Mouse (Mus musculus): ENCODE measurements at regions not wholly inside any gene's neighbourhood (a gene's known extent, or its start where the extent isn't known, plus 50 kb on each side); places are given as distances from the start of the nearest gene placed in this dataset.

GRCm38 (mm10) chr13:26518425-26518824 is 251.5 kb downstream of the Hdgfl1 start:
- H3K4me3 ChIP-seq (ENCODE audit: low read depth, low read length), result no peak overlapping the region

GRCm38 (mm10) chr13:26517646-26518045 is 252.3 kb downstream of the Hdgfl1 start:
- Histone ChIP-seq H3K36me3 (ENCODE audit: insufficient read depth, low read length) (no peaks in the 10 kb centered on the region), H3K27ac (ENCODE audit: low read depth, low read length) (no peak overlapping the region), H3K9me3 (ENCODE audit: low read length) (no peaks in the 10 kb centered on the region), H3K4me3 (ENCODE audit: low read depth, low read length) (no peak overlapping the region), H3K4me1 (ENCODE audit: insufficient read depth, low read length) (0 out of 2 replicates have a peak, but pooled peaks cover 2% of the 10 kb centered on the region), H3K9ac (replicated peaks; ENCODE audit: low read length, poor library complexity, severe bottlenecking) (no peak overlapping the region), H3K27me3 (ENCODE audit: insufficient read depth, low read length) (no peaks in the 10 kb centered on the region), H3K4me2 (ENCODE audit: low read depth, low read length, poor library complexity, severe bottlenecking) (no peak overlapping the region)
- no peak for TF ChIP-seq CTCF (IDR thresholded peaks at IDR 0.05)
- DNase-seq (ENCODE audit: low spot score) (no peak), ATAC-seq (ENCODE audit: low FRiP score) (no peak)
- 38% methylated on average over 4 of the region's 4 CpGs for WGBS

More at GRCm38 (mm10) chr13:26518425-26518824, 251.5 kb downstream of the Hdgfl1 start:
- H3K27ac ChIP-seq (ENCODE audit: low read depth, low read length), result no peak overlapping the region
- no peaks in the 10 kb centered on the region for H3K27me3 ChIP-seq (ENCODE audit: insufficient read depth, low read length)
- DNase-seq (ENCODE audit: low spot score) (no peak), ATAC-seq (ENCODE audit: low FRiP score) (no peak)
- H3K4me1 ChIP-seq (ENCODE audit: insufficient read depth, low read length), result 0 out of 2 replicates have a peak, but pooled peaks cover 2% of the 10 kb centered on the region
- no peaks in the 10 kb centered on the region for H3K9me3 ChIP-seq (ENCODE audit: low read length)
- no peak for TF ChIP-seq CTCF (IDR thresholded peaks at IDR 0.05)
- H3K36me3 ChIP-seq (ENCODE audit: insufficient read depth, low read length), result no peaks in the 10 kb centered on the region
- no peak overlapping the region for H3K9ac ChIP-seq (replicated peaks; ENCODE audit: low read length, poor library complexity, severe bottlenecking)
- WGBS, result 81% methylated on average over 5 of the region's 5 CpGs
- no peak overlapping the region for H3K4me2 ChIP-seq (ENCODE audit: low read depth, low read length, poor library complexity, severe bottlenecking)

- H3K4me1 ChIP-seq (ENCODE audit: insufficient read depth, low read length), result no peaks in the 10 kb centered on the region
- H3K36me3 ChIP-seq (ENCODE audit: insufficient read depth, low read length), result no peaks in the 10 kb centered on the region
- no peak overlapping the region for H3K9ac ChIP-seq (replicated peaks; ENCODE audit: low read length, poor library complexity, severe bottlenecking)
- ATAC-seq (ENCODE audit: low FRiP score), result no peak
- peak; percentile 68 for DNase-seq (ENCODE audit: low spot score)
- WGBS, result 69% methylated on average over 4 of the region's 4 CpGs
- H3K9me3 ChIP-seq (ENCODE audit: low read length), result no peaks in the 10 kb centered on the region
- no peak for TF ChIP-seq CTCF (IDR thresholded peaks at IDR 0.05)
- H3K27ac ChIP-seq (ENCODE audit: low read depth, low read length), result no peak overlapping the region
- no peak overlapping the region for H3K4me3 ChIP-seq (ENCODE audit: low read depth, low read length)
- no peak overlapping the region for H3K4me2 ChIP-seq (ENCODE audit: low read depth, low read length, poor library complexity, severe bottlenecking)
- no peaks in the 10 kb centered on the region for H3K27me3 ChIP-seq (ENCODE audit: insufficient read depth, low read length)
Observed at GRCm38 (mm10) chr13:26510448-26510847, 259.5 kb downstream of the Hdgfl1 start.

GRCm38 (mm10) chr13:26509841-26510240 is 260.1 kb downstream of the Hdgfl1 start:
- Histone ChIP-seq H3K4me3 (ENCODE audit: low read depth, low read length) (no peak overlapping the region), H3K9me3 (ENCODE audit: low read length) (no peaks in the 10 kb centered on the region), H3K36me3 (ENCODE audit: insufficient read depth, low read length) (no peaks in the 10 kb centered on the region), H3K9ac (replicated peaks; ENCODE audit: low read length, poor library complexity, severe bottlenecking) (no peak overlapping the region), H3K4me1 (ENCODE audit: insufficient read depth, low read length) (no peaks in the 10 kb centered on the region), H3K27ac (ENCODE audit: low read depth, low read length) (no peak overlapping the region), H3K4me2 (ENCODE audit: low read depth, low read length, poor library complexity, severe bottlenecking) (no peak overlapping the region), H3K27me3 (ENCODE audit: insufficient read depth, low read length) (no peaks in the 10 kb centered on the region)
- ATAC-seq (ENCODE audit: low FRiP score) (no peak), DNase-seq (ENCODE audit: low spot score) (no peak)
- no peak for TF ChIP-seq CTCF (IDR thresholded peaks at IDR 0.05)
- WGBS, result 98% methylated on average over 3 of the region's 3 CpGs

GRCm38 (mm10) chr13:26503744-26504143 is 266.2 kb downstream of the Hdgfl1 start:
- Histone ChIP-seq H3K4me1 (ENCODE audit: insufficient read depth, low read length) (no peaks in the 10 kb centered on the region), H3K9me3 (ENCODE audit: low read length) (no peaks in the 10 kb centered on the region), H3K9ac (replicated peaks; ENCODE audit: low read length, poor library complexity, severe bottlenecking) (no peak overlapping the region), H3K4me3 (ENCODE audit: low read depth, low read length) (no peak overlapping the region), H3K27ac (ENCODE audit: low read depth, low read length) (no peak overlapping the region), H3K27me3 (ENCODE audit: insufficient read depth, low read length) (no peaks in the 10 kb centered on the region), H3K4me2 (ENCODE audit: low read depth, low read length, poor library complexity, severe bottlenecking) (no peak overlapping the region), H3K36me3 (ENCODE audit: insufficient read depth, low read length) (no peaks in the 10 kb centered on the region)
- no peak for TF ChIP-seq CTCF (IDR thresholded peaks at IDR 0.05)
- DNase-seq (ENCODE audit: low spot score) (no peak), ATAC-seq (ENCODE audit: low FRiP score) (no peak)
- 97% methylated on average over 1 of the region's 1 CpGs for whole genome bisulfite sequencing

GRCm38 (mm10) chr13:26497086-26497485 is 272.9 kb downstream of the Hdgfl1 start:
- no peaks in the 10 kb centered on the region for H3K27me3 ChIP-seq (ENCODE audit: insufficient read depth, low read length)
- no peaks in the 10 kb centered on the region for H3K4me1 ChIP-seq (ENCODE audit: insufficient read depth, low read length)
- ATAC-seq (ENCODE audit: low FRiP score), result no peak
- no peaks in the 10 kb centered on the region for H3K9me3 ChIP-seq (ENCODE audit: low read length)
- whole genome bisulfite sequencing, result 85% methylated on average over 2 of the region's 2 CpGs
- H3K36me3 ChIP-seq (ENCODE audit: insufficient read depth, low read length), result no peaks in the 10 kb centered on the region
- H3K4me2 ChIP-seq (ENCODE audit: low read depth, low read length, poor library complexity, severe bottlenecking), result no peak overlapping the region
- TF ChIP-seq CTCF (IDR thresholded peaks at IDR 0.05), result no peak
- no peak overlapping the region for H3K27ac ChIP-seq (ENCODE audit: low read depth, low read length)
- no peak overlapping the region for H3K9ac ChIP-seq (replicated peaks; ENCODE audit: low read length, poor library complexity, severe bottlenecking)
- no peak for DNase-seq (ENCODE audit: low spot score)
- no peak overlapping the region for H3K4me3 ChIP-seq (ENCODE audit: low read depth, low read length)

All from midbrain, postnatal 0 days (tissue).